Mouse (Mus musculus): ENCODE data around the gene Tcf21.

DNA sequence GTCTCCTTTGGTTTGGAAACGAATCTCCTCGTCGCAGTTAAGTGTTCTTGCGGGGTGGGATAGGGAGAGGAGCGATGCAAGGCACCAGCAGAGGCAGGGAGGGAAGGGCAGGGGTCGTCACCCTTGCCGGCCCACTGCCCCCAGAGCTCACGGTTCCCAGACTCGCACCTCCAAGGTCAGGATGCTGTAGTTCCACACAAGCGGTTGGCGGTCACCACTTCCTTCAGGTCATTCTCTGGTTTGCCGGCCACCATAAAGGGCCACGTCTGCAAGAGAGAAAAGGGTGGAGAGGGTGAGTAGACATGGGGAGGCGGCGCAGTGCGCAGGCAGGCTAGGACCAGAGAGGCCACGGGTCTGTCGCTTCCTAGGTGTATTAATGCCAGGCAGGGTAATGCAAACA is 2.4 kb downstream of the Tcf21 start:
- TF ChIP-seq GATA1 (IDR thresholded peaks at IDR 0.05; ENCODE audit: borderline replicate concordance, low read length) (no peak), FLI1 (IDR thresholded peaks at IDR 0.05; ENCODE audit: low read length) (no peak)

All from megakaryocyte, embryonic 14.5 days (primary cell).